12 mouse cellular contexts compared by ENCODE assay signal in the genomic region with DNA sequence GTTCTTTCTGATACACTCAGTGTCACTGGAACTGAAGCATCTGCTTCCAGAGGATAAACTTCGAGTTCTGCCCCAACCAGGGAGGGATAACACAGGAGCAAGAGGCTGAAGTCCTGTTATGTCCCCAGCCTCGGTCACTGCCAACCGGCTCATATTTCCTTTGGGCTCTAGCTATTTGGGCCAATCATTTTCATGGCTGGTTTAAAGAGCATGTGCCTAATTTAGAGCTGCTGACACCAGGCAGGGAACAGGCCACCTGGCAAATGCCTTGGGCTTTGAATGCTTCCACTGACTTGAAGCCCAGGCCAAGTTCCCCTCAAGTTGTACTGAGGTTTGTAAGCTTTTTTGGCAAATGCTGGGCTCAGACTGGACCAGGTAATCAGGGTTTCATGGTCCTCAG.
A peak's percentile ranks its signal among the peaks of the same experiment; 100 is the strongest.
DNase-seq lines count a peak whose midpoint lies in the region; ATAC-seq and TF ChIP-seq lines count a peak whose summit lies in the region.
"Had no signal": no experiment of that assay in that cellular context is flagged by ENCODE, and none has a peak within 500 bp of the region (broad histone marks: within the 10 kb centered on the region; RNA-seq: fewer than 3 reads in every experiment).

No protein-coding gene starts in this region.

- intact Hi-C loops in heart, postnatal 36 days (cut with DNase I): no loop called here

- no peak for TF ChIP-seq CTCF in liver, postnatal 0 days (IDR thresholded peaks at IDR 0.05; ENCODE audit: low read depth)

- no peaks in the 10 kb centered on the region for H3K4me1 ChIP-seq in embryonic facial prominence, embryonic 14.5 days (ENCODE audit: control insufficient read depth, insufficient read depth, low read length)
- H3K4me1 ChIP-seq in liver, postnatal 0 days (ENCODE audit: insufficient read depth): no peaks in the 10 kb centered on the region
- H3K4me1 ChIP-seq: forebrain, embryonic 15.5 days; intestine, embryonic 15.5 days had no signal

- H3K4me2 ChIP-seq in embryonic facial prominence, embryonic 14.5 days (ENCODE audit: low read depth, low read length): no peak overlapping the region
- H3K4me2 ChIP-seq in liver, postnatal 0 days (ENCODE audit: low read depth, low read length): no peak overlapping the region
- H3K4me2 ChIP-seq: forebrain, embryonic 15.5 days; intestine, embryonic 15.5 days had no signal

- DNase-seq in cerebellum, postnatal 4 days (ENCODE audit: low spot score in 2 of 2): no peak
- DNase-seq in cerebellum, adult 18-20 months: peak; percentile 12 to 16
- peak; percentile 27 for DNase-seq in embryonic facial prominence, embryonic 14.5 days (ENCODE audit: low spot score)
- DNase-seq in heart, postnatal 36 days: peak; percentile 3 to 12
- DNase-seq in liver, postnatal 0 days: no peak
- no peak for DNase-seq in urinary bladder, adult 18-20 months (ENCODE audit: low spot score in 2 of 2)
- DNase-seq: kidney, postnatal 4 days; thymus, adult 18-20 months had no signal

- H3K9me3 ChIP-seq in embryonic facial prominence, embryonic 14.5 days (ENCODE audit: control insufficient read depth, low read length): no peaks in the 10 kb centered on the region
- no peaks in the 10 kb centered on the region for H3K9me3 ChIP-seq in liver, postnatal 0 days (ENCODE audit: low read length)
- H3K9me3 ChIP-seq: forebrain, embryonic 15.5 days; intestine, embryonic 15.5 days had no signal

- ATAC-seq in cerebellum, adult (ENCODE audit: insufficient number of reproducible peaks, low FRiP score, low TSS enrichment): peak; percentile 45; the same call in 1 of the 2 replicates
- ATAC-seq in embryonic facial prominence, embryonic 14.5 days (ENCODE audit: low read depth): no peak
- ATAC-seq in liver, postnatal 0 days: no peak
- no peak for ATAC-seq in granulocyte monocyte progenitor cell, adult 5-6 weeks (replicated peaks; ENCODE audit: poor library complexity, severe bottlenecking)
- ATAC-seq: forebrain, embryonic 15.5 days; intestine, embryonic 15.5 days had no signal

- 17% methylated on average over 3 of the region's 3 CpGs for WGBS in embryonic facial prominence, embryonic 14.5 days
- 59% methylated on average over 3 of the region's 3 CpGs for WGBS in liver, postnatal 0 days (ENCODE audit: insufficient replicate concordance)

- no peak overlapping the region for H3K27ac ChIP-seq in embryonic facial prominence, embryonic 14.5 days (replicated peaks; ENCODE audit: low read depth, low read length)
- no peak overlapping the region for H3K27ac ChIP-seq in liver, postnatal 0 days (ENCODE audit: low read depth)
- H3K27ac ChIP-seq: forebrain, embryonic 15.5 days; intestine, embryonic 15.5 days had no signal

- H3K27me3 ChIP-seq in embryonic facial prominence, embryonic 14.5 days (replicated peaks; ENCODE audit: control insufficient read depth, insufficient read depth, low read length): no peaks in the 10 kb centered on the region
- no peaks in the 10 kb centered on the region for H3K27me3 ChIP-seq in liver, postnatal 0 days (ENCODE audit: insufficient read depth, low read length)
- H3K27me3 ChIP-seq: forebrain, embryonic 15.5 days; intestine, embryonic 15.5 days had no signal

- no peak overlapping the region for H3K9ac ChIP-seq in embryonic facial prominence, embryonic 14.5 days (ENCODE audit: low read depth, low read length)
- no peak overlapping the region for H3K9ac ChIP-seq in liver, postnatal 0 days (replicated peaks)
- H3K9ac ChIP-seq: forebrain, embryonic 15.5 days; intestine, embryonic 15.5 days had no signal

- H3K4me3 ChIP-seq in embryonic facial prominence, embryonic 14.5 days (ENCODE audit: low read depth, low read length): no peak overlapping the region
- no peak overlapping the region for H3K4me3 ChIP-seq in liver, postnatal 0 days (ENCODE audit: low read depth, low read length)
- H3K4me3 ChIP-seq: forebrain, embryonic 15.5 days; intestine, embryonic 15.5 days had no signal

- H3K36me3 ChIP-seq in embryonic facial prominence, embryonic 14.5 days (ENCODE audit: control insufficient read depth, insufficient read depth, low read length): no peaks in the 10 kb centered on the region
- no peaks in the 10 kb centered on the region for H3K36me3 ChIP-seq in liver, postnatal 0 days (replicated peaks; ENCODE audit: insufficient read depth, low read length)
- H3K36me3 ChIP-seq: forebrain, embryonic 15.5 days; intestine, embryonic 15.5 days had no signal

- no peak for TF ChIP-seq EP300 in liver, postnatal 0 days (IDR thresholded peaks at IDR 0.05; ENCODE audit: low read depth)

Comparison
In these comparisons a context has a peak if more than half of its experiments do, and no peak if none do; other contexts are left out.
1. DNase-seq: peak in cerebellum, adult 18-20 months (2 of 2), embryonic facial prominence, embryonic 14.5 days (single experiment) and heart, postnatal 36 days (2 of 2); none in cerebellum, postnatal 4 days (0 of 2), liver, postnatal 0 days (single experiment) and urinary bladder, adult 18-20 months (0 of 2).